Mouse (Mus musculus) kidney, embryonic 16.5 days (tissue): Measurements from ENCODE around the gene Rraga. TPM values are rescaled to one million over a fixed set of nuclear protein-coding genes. Genes with fewer than 3 reads are reported as not detected.
"Not testable (repeated sequence)": the region's sequence is repeated elsewhere in the genome, so short reads cannot be mapped to it uniquely, and the experiment has no call there.

Experiments
- ATAC-seq: fragments of 200-750 bp; cut with Nextera tagmentation; 2 replicates; pipeline ENCODE4 v1.8.0; 2017; ENCODE audit warnings: moderate TSS enrichment; ENCODE audit not compliant: low FRiP score, low TSS enrichment
- H3K27ac ChIP-seq: fragments of 300-500 bp; sonication (generic); 2 replicates; pipeline ENCODE4 v1.5.1; 2014; ENCODE audit warnings: low read length
- H3K27me3 ChIP-seq: fragments of 300-500 bp; sonication (generic); 2 replicates; pipeline ENCODE4 v1.6.1; 2014; ENCODE audit warnings: low read length, control low read depth, mixed read lengths; ENCODE audit not compliant: insufficient read depth
- H3K36me3 ChIP-seq: fragments of 300-500 bp; sonication (generic); 2 replicates; pipeline ENCODE4 v1.6.1; 2014; ENCODE audit warnings: low read length, control low read depth, mixed read lengths; ENCODE audit not compliant: insufficient read depth
- H3K4me1 ChIP-seq: fragments of 300-500 bp; sonication (generic); 2 replicates; pipeline ENCODE4 v1.6.1; 2014; ENCODE audit warnings: low read length, control low read depth, mixed read lengths; ENCODE audit not compliant: insufficient read depth
- H3K4me2 ChIP-seq: fragments of 300-500 bp; sonication (generic); replicated peaks from 2 replicates; pipeline ENCODE4 v1.6.1; 2014; ENCODE audit warnings: low read depth, low read length
- H3K4me3 ChIP-seq: fragments of 300-500 bp; sonication (generic); 2 replicates; pipeline ENCODE4 v1.5.1; 2014; ENCODE audit warnings: mild to moderate bottlenecking, low read length
- H3K9ac ChIP-seq: fragments of 300-500 bp; sonication (generic); replicated peaks from 2 replicates; pipeline ENCODE4 v1.6.1; 2014; ENCODE audit warnings: low read length
- H3K9me3 ChIP-seq: fragments of 300-500 bp; sonication (generic); 2 replicates; pipeline ENCODE4 v1.6.1; 2016; ENCODE audit warnings: low read length, control low read depth
- WGBS: fragments of 180-500 bp; shearing (Covaris S2); extraction: QIAGEN DNeasy Blood & Tissue Kit; methylation state at CpG from one replicate; pipeline ENCODE4 v1.1.7; 2014; 5-methylcytosine and 5-hydroxymethylcytosine counted together
- polyA plus RNA-seq: library from polyadenylated mRNA; unstranded; fragments of >200 nt; fragmentation: Nextera tagmentation; extraction: Ambion mirVana; gene quantifications from 2 replicates; pipeline ENCODE4 v1.2.1, GENCODE M21; 2015

Gene Rraga
- polyA plus RNA-seq, 1 experiment from 2014 or later: 121 TPM

- H3K27ac ChIP-seq, ATAC-seq, H3K9ac ChIP-seq, H3K9me3 ChIP-seq, H3K27me3 ChIP-seq, H3K36me3 ChIP-seq, H3K4me1 ChIP-seq, H3K4me3 ChIP-seq, H3K4me2 ChIP-seq: not testable (repeated sequence)
- WGBS: 93% methylated on average over 7 of the region's 7 CpGs
These were observed 51.0 kb downstream of the Rraga start for GRCm38 (mm10) chr4:86626496-86626895.

Other genes starting within 250 kb of the Rraga start
- gene Saxo1, start 17.3 kb upstream of the Rraga start, polyA plus RNA-seq: 0.09 and 0.17 TPM in 2 replicates
- 16.0 and 19.1 TPM in 2 replicates for gene Haus6, start 36.4 kb downstream of the Rraga start, polyA plus RNA-seq
- 68.9 and 77.0 TPM in 2 replicates for gene Plin2, start 94.4 kb downstream of the Rraga start, polyA plus RNA-seq
- 6.5 and 7.6 TPM in 2 replicates for gene Dennd4c, start 172.9 kb downstream of the Rraga start, polyA plus RNA-seq